Mouse (Mus musculus): ENCODE data around the gene Gm20390.

DNA sequence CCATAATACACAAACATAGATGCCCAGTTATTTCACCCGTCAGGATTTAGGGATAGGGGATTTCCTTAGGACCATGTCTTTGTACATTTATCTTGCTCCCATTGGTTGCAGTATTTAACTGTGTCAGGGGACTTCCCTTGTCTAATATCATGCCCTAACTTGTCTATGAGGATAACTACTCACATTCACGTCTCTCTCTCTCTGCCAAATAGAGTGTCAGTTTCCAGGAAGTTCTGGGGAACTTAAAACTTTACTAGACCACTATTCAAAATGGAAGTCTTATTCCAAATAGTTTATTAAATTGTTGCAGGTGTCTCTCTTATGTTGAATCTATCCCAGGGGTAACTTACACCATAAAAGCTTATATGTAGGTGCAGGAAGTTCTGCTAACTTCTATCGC lies 56.5 kb downstream of the Gm20390 start:
- TF ChIP-seq CTCF (IDR thresholded peaks at IDR 0.05; ENCODE audit: low read depth, low read length): no peak
- TF ChIP-seq POLR2A (IDR thresholded peaks at IDR 0.05; ENCODE audit: borderline replicate concordance, low read depth, low read length): no peak

All from bone marrow macrophage, adult 2 months (primary cell).